Mouse (Mus musculus) liver, embryonic 14.5 days (tissue): ENCODE measurements around the gene Rasgrp4. TPM values are rescaled to one million over a fixed set of nuclear protein-coding genes. Genes with fewer than 3 reads are reported as not detected.

Source experiments
- ATAC-seq: fragments of 200-750 bp; cut with Nextera tagmentation; 2 replicates; pipeline ENCODE4 v1.8.0; 2017; ENCODE audit warnings: moderate number of reproducible peaks, mild to moderate bottlenecking, moderate library complexity; ENCODE audit not compliant: insufficient read depth
- DNase-seq, 3 experiments: peaks; one replicate each; pipeline ENCODE4 v3.0.0-alpha.2; 2012 to 2013; ENCODE audit warnings: low read depth in 3 of 3, low spot score in 3 of 3
- H3K27ac ChIP-seq: fragments of 300-500 bp; sonication (generic); 2 replicates; pipeline ENCODE4 v1.5.1; 2014; ENCODE audit warnings: moderate library complexity, mild to moderate bottlenecking, control low read depth, inconsistent platforms
- H3K27me3 ChIP-seq: fragments of 300-500 bp; sonication (generic); 2 replicates; pipeline ENCODE4 v1.6.1; 2014; ENCODE audit warnings: mild to moderate bottlenecking, low read length, moderate library complexity; ENCODE audit not compliant: control insufficient read depth, insufficient read depth
- H3K36me3 ChIP-seq: fragments of 300-500 bp; sonication (generic); replicated peaks from 2 replicates; pipeline ENCODE4 v1.6.1; 2014; ENCODE audit warnings: low read depth; ENCODE audit not compliant: control insufficient read depth, insufficient read depth
- H3K4me1 ChIP-seq, 2 experiments: fragments of 200-500 bp in 1 of 2; fragments of 300-500 bp in 1 of 2; sonication (generic) in 1 of 2; replicated peaks; 2 replicates each; pipeline ENCODE4 v1.6.1; 2012 to 2014; ENCODE audit warnings: antibody characterized with exemption in 1 of 2, inconsistent platforms in 1 of 2, low read length in 1 of 2; ENCODE audit not compliant: control insufficient read depth in 2 of 2, insufficient read depth in 2 of 2
- H3K4me2 ChIP-seq: fragments of 300-500 bp; sonication (generic); 2 replicates; pipeline ENCODE4 v1.6.1; 2014; ENCODE audit warnings: low read depth, mild to moderate bottlenecking, control low read depth, moderate library complexity
- H3K4me3 ChIP-seq, 2 experiments: fragments of 200-500 bp in 1 of 2; fragments of 300-500 bp in 1 of 2; sonication (generic) in 1 of 2; 2 replicates each; pipeline ENCODE4 v1.5.1; 2012 to 2014; ENCODE audit warnings: low read depth in 2 of 2, low read length in 2 of 2, mild to moderate bottlenecking in 2 of 2, control low read depth in 1 of 2, inconsistent platforms in 1 of 2, moderate library complexity in 1 of 2; ENCODE audit not compliant: insufficient read depth in 1 of 2
- H3K9ac ChIP-seq: fragments of 300-500 bp; sonication (generic); replicated peaks from 2 replicates; pipeline ENCODE4 v1.6.1; 2014; ENCODE audit warnings: mild to moderate bottlenecking, control low read depth, moderate library complexity
- H3K9me3 ChIP-seq: fragments of 300-500 bp; sonication (generic); 2 replicates; pipeline ENCODE4 v1.6.1; 2016; ENCODE audit warnings: low read length, mixed read lengths; ENCODE audit not compliant: control insufficient read depth
- CTCF ChIP-seq: IDR thresholded peaks from 2 replicates; pipeline ENCODE4 v1.5.1; 2016; ENCODE audit warnings: antibody characterized with exemption, low read depth, control low read depth
- EP300 ChIP-seq: IDR thresholded peaks from 2 replicates; pipeline ENCODE4 v1.6.1; 2016; ENCODE audit warnings: antibody characterized with exemption, low read depth
- WGBS: fragments of 180-500 bp; shearing (Covaris S2); extraction: QIAGEN DNeasy Blood & Tissue Kit; methylation state at CpG from one replicate; pipeline ENCODE4 v1.1.7; 2014; ENCODE audit not compliant: insufficient replicate concordance; 5-methylcytosine and 5-hydroxymethylcytosine counted together
- polyA plus RNA-seq, 2 experiments: library from polyadenylated mRNA; depleted of rRNA in 1 of 2; stranded (reverse) in 1 of 2; unstranded in 1 of 2; fragments of >200 nt; fragmentation: Nextera tagmentation in 1 of 2; extraction: Ambion mirVana in 1 of 2; gene quantifications; 2 replicates each; pipeline versions ENCODE4 v1.2.1 to v1.2.3; 2012 to 2014

The Rasgrp4 gene
- polyA plus RNA-seq, 2 experiments: 0.39 to 0.96 TPM

DNA sequence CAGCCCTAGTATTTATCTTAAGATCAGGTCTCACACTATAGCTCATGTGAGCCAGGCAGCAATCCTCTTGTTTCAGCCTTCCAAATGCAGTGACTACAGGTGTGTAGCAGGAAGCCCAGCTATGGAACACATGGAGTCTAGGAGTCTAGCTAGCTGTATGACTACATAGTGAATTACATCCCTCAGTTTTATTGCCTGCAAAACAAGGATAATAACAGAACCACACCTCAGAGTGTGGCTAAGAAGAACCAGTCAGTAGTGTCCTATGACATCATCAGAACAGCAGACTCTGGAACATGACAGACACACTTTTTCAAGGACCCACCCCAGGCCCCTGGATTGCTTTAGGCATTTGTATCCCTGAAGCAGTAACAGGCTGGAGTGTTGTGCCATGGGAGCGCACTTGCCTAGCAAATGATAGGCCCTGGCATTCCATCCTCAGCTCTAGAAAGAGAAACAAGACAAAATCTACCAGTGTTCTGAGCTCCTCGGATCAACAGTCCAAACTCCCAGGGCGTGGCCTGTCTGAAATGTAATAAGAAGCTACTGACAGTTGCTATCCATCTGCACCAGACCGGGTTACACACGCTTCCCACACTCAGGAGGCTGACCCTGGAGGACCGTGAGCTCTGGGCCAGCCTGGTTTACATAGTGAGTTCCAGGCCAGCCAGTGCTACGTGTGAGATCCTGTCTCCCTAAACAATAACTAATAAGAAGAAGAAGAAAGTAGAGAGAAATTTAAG lies 12.1 kb downstream of the Rasgrp4 start:
- Histone ChIP-seq H3K4me1 (no peaks in the 10 kb centered on the region), H3K27ac (no peak overlapping the region), H3K4me2 (no peak overlapping the region), H3K9ac (no peak overlapping the region), H3K9me3 (no peaks in the 10 kb centered on the region), H3K36me3 (no peaks in the 10 kb centered on the region), H3K27me3 (no peaks in the 10 kb centered on the region), H3K4me3 (no peak overlapping the region)
- TF ChIP-seq EP300 (no peak), CTCF (no peak)
- ATAC-seq (no peak), DNase-seq (no peak)
- WGBS: 64% methylated on average over 7 of the region's 7 CpGs

DNA sequence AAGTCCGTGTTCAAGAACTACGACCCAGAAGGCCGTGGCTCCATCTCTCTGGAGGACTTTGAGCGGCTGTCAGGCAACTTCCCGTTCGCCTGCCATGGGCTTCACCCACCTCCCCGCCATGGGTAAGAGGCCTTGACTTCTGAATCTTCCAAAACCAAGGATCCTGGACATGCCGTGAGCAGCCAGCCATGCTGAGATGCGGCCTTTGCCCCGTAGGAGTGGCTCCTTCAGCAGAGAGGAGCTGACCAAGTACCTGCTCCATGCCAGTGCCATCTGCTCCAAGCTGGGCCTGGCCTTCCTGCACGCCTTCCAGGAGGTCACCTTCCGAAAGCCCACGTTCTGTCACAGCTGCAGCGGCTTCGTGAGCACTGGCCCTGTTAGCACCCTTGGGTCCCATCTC lies 14.1 kb downstream of the Rasgrp4 start:
- H3K9me3 ChIP-seq: no peaks in the 10 kb centered on the region
- TF ChIP-seq CTCF (no peak), EP300 (no peak)
- ATAC-seq: no peak
- H3K9ac ChIP-seq: no peak overlapping the region
- no peaks in the 10 kb centered on the region for H3K4me1 ChIP-seq
- no peak overlapping the region for H3K4me2 ChIP-seq
- H3K4me3 ChIP-seq: no peak overlapping the region
- H3K36me3 ChIP-seq: no peaks in the 10 kb centered on the region
- 65% methylated on average over 15 of the region's 15 CpGs for WGBS
- no peak for DNase-seq
- H3K27me3 ChIP-seq: no peaks in the 10 kb centered on the region
- no peak overlapping the region for H3K27ac ChIP-seq

DNA sequence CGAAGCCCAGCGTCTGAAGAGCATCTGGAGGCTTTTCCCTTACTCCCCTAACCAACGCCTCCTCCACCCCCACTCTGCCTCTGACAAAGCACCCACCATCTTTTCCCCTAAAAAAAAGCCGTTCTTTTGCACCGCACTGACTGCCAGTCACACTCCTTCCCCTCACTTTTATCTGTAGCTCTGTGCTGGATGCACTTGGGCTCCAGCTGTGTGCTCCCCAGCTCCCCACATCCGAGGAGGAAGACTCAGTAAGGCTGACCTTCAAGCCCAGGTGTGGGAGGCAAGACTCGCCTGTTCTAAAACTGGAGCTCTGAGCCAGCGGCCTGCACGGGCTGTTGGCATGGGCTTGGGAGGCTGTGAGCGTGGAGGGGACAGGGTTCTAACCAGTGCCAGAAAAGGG lies 16.8 kb downstream of the Rasgrp4 start:
- no peak overlapping the region for H3K4me2 ChIP-seq

DNA sequence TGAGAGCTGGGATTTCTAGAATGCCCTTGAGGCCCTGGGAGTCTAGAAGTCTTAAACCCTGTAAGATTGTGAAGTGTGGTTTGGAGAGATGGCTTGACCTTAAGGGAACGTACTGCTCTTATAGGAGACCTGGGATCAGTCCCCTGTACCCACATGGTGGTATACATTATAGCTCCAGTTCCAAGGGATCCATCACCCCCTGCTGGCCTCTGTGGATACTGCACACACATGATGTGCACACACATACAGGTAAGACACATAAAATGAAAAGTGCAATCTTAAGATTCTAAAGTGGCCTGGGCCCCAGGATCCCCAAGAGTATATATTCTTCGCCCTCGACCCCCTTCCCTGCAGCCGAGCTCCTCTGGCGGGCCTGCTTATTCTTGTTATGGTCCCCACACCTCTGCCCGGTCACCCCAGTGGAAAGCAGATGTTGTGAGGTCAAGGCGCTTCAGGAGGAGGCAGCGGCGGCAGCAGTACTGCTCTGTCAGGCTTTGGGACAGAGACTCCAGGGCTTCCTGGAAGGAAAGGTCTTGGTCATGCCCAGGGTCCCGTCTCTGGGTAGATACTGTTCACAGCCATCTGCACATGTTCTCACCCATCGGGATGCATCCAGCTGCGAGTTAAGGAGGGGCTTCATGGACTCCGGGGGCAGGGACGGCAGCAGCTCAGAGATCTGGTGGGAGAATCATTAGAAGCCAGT lies 19.5 kb downstream of the Rasgrp4 start:
- H3K4me2 ChIP-seq: no peak overlapping the region
- H3K4me1 ChIP-seq: peaks cover 0 to 7% of the 10 kb centered on the region in 2 experiments; a peak in 2 of 4 replicates
- no peak overlapping the region for H3K9ac ChIP-seq
- peaks cover 6% of the 10 kb centered on the region for H3K27me3 ChIP-seq
- DNase-seq (no peak), ATAC-seq (no peak)
- no peak overlapping the region for H3K27ac ChIP-seq
- peak; percentile 26; the same call in 1 of the 2 replicates for TF ChIP-seq CTCF
- TF ChIP-seq EP300: no peak
- no peak overlapping the region for H3K4me3 ChIP-seq
- H3K9me3 ChIP-seq: no peaks in the 10 kb centered on the region; the same call in 1 of the 2 replicates
- H3K36me3 ChIP-seq: no peaks in the 10 kb centered on the region
- 84% methylated on average over 14 of the region's 14 CpGs for WGBS

More for the DNA sequence above, 16.8 kb downstream of the Rasgrp4 start:
- no peak overlapping the region for H3K27ac ChIP-seq
- H3K9ac ChIP-seq: no peak overlapping the region
- no peak for ATAC-seq
- no peaks in the 10 kb centered on the region for H3K36me3 ChIP-seq
- no peaks in the 10 kb centered on the region for H3K27me3 ChIP-seq
- no peak overlapping the region for H3K4me3 ChIP-seq
- WGBS: 58% methylated on average over 10 of the region's 10 CpGs
- H3K9me3 ChIP-seq: no peaks in the 10 kb centered on the region; the same call in 1 of the 2 replicates
- TF ChIP-seq CTCF (no peak), EP300 (no peak)
- no peak for DNase-seq
- peaks cover 0 to 4% of the 10 kb centered on the region in 2 experiments; a peak in 2 of 4 replicates for H3K4me1 ChIP-seq
